Mouse (Mus musculus) MEL (cell line): ENCODE results near the gene Parva.

Experiments used
- CHD2 ChIP-seq: IDR thresholded peaks from 2 replicates; pipeline ENCODE4 v1.6.1; 2011; ENCODE audit warnings: low read length, improper control_type of control experiment
- CTCF ChIP-seq, 3 experiments: IDR thresholded peaks in 2 of 3; conservative IDR thresholded peaks in 1 of 3; 2 replicates each; pipeline ENCODE4 v1.5.1; 2011 to 2012; ENCODE audit warnings: low read length in 3 of 3, low read depth in 2 of 3, mild to moderate bottlenecking in 2 of 3, improper control_type of control experiment in 1 of 3, inconsistent platforms in 1 of 3, mixed read lengths in 1 of 3, moderate library complexity in 1 of 3; ENCODE audit not compliant: control insufficient read depth in 1 of 3, insufficient read depth in 1 of 3, poor library complexity in 1 of 3, severe bottlenecking in 1 of 3
- EP300 ChIP-seq, 2 experiments: IDR thresholded peaks; 2 replicates each; pipeline ENCODE4 v1.6.1; 2011; ENCODE audit warnings: improper control_type of control experiment in 2 of 2, low read length in 2 of 2, low read depth in 1 of 2, mild to moderate bottlenecking in 1 of 2
- GABPA ChIP-seq: IDR thresholded peaks from 2 replicates; pipeline ENCODE4 v1.6.1; 2012; ENCODE audit warnings: low read depth, mild to moderate bottlenecking, inconsistent platforms, low read length, improper control_type of control experiment, moderate library complexity
- MAFK ChIP-seq: IDR thresholded peaks from 2 replicates; pipeline ENCODE4 v1.6.1; 2011; ENCODE audit warnings: low read depth, mild to moderate bottlenecking, low read length, improper control_type of control experiment, borderline replicate concordance
- MAX ChIP-seq: IDR thresholded peaks from 2 replicates; pipeline ENCODE4 v1.6.1; 2011; ENCODE audit warnings: low read length, improper control_type of control experiment
- MXI1 ChIP-seq: IDR thresholded peaks from 2 replicates; pipeline ENCODE4 v1.6.1; 2011; ENCODE audit warnings: mild to moderate bottlenecking, low read depth, low read length, improper control_type of control experiment
- POLR2A ChIP-seq, 2 experiments: IDR thresholded peaks; 2 replicates each; pipeline ENCODE4 v1.6.1; 2011 to 2012; ENCODE audit warnings: low read length in 2 of 2, mild to moderate bottlenecking in 2 of 2, control low read depth in 1 of 2, improper control_type of control experiment in 1 of 2, low read depth in 1 of 2, moderate library complexity in 1 of 2; ENCODE audit not compliant: control insufficient read depth in 1 of 2, insufficient read depth in 1 of 2, poor library complexity in 1 of 2
- POLR2AphosphoS5 ChIP-seq: IDR thresholded peaks from 2 replicates; pipeline ENCODE4 v1.6.1; 2012; ENCODE audit warnings: low read depth, borderline replicate concordance, mild to moderate bottlenecking, inconsistent platforms, low read length, moderate library complexity, mixed read lengths
- TAL1 ChIP-seq: IDR thresholded peaks from 2 replicates; pipeline ENCODE4 v1.6.1; 2012; ENCODE audit warnings: mild to moderate bottlenecking, inconsistent platforms, low read length, moderate library complexity, mixed read lengths
- UBTF ChIP-seq: IDR thresholded peaks from 2 replicates; pipeline ENCODE4 v1.6.1; 2012; ENCODE audit warnings: low read depth, mild to moderate bottlenecking, inconsistent platforms, low read length, improper control_type of control experiment, moderate library complexity, borderline replicate concordance; ENCODE audit not compliant: insufficient read depth
- ZNF384 ChIP-seq: IDR thresholded peaks from 2 replicates; pipeline ENCODE4 v1.6.1; 2012; ENCODE audit warnings: low read depth, mild to moderate bottlenecking, inconsistent platforms, low read length, improper control_type of control experiment

DNA sequence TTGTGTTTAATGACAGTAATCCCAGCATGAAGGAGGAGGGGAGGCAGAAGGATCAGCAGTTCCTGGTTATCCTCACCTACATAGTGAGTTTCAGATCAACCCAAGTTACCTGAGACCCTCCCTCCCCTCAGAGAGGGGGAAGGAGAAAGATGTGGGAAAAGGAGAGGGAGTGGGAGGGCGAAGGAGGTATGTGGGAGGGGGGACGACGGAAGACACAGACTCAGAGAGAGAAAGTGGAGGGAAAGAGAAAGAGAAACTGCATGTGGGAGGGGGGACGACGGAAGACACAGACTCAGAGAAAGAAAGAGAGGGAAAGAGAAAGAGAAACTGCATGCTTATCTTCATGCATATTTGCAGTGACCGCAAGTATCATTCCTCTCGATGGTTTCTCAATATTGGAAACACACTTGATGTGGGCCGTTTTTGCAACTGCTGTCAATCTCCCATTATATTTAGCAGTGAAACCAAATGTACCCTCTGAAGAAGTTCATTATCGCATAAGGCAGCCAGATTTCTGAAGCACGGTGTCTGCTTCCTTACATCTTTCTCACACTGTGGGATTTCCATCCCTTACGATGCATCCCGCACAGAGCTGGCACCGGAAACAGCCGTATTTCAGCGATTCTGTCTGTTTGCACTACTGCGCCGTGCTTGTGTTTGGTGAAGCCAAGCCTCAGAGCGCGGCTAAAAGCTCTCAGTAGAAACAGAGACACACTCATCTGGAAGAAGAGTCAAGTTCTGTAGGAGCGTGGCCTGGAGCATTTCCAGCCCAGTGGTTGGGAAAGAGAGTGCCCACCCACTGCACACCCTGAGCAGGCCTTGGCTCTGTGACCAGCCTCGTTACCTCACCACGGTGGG, 193.2 kb downstream of the Parva start:
- no peak for TF ChIP-seq POLR2A (IDR thresholded peaks at IDR 0.05; ENCODE audit: control insufficient read depth in 1 of 2, insufficient read depth in 1 of 2, low read depth in 1 of 2, low read length in 2 of 2, poor library complexity in 1 of 2)
- no peak for TF ChIP-seq MAX
- no peak for TF ChIP-seq EP300 (IDR thresholded peaks at IDR 0.05; ENCODE audit: low read depth in 1 of 2, low read length in 2 of 2)
- no peak for TF ChIP-seq CTCF (IDR thresholded peaks at IDR 0.05 in 2 of 3, conservative IDR thresholded peaks at IDR 0.05 in 1 of 3; ENCODE audit: control insufficient read depth in 1 of 3, insufficient read depth in 1 of 3, low read depth in 2 of 3, low read length in 3 of 3, poor library complexity in 1 of 3, severe bottlenecking in 1 of 3)
- TF ChIP-seq POLR2AphosphoS5 = no peak
- no peak for TF ChIP-seq TAL1
- TF ChIP-seq CHD2 = no peak
- no peak for TF ChIP-seq UBTF
- TF ChIP-seq ZNF384 = no peak
- TF ChIP-seq MXI1 = no peak
- no peak for TF ChIP-seq GABPA
- TF ChIP-seq MAFK = no peak
